Mouse (Mus musculus) adrenal gland, postnatal 36 days (tissue): ENCODE results near the gene Pam. TPM values are rescaled to one million over a fixed set of nuclear protein-coding genes. Genes with fewer than 3 reads are reported as not detected.
"Not testable (repeated sequence)": the region's sequence is repeated elsewhere in the genome, so short reads cannot be mapped to it uniquely, and the experiment has no call there.

Experiments used
- DNase-seq, 2 experiments: peaks; one replicate each; pipeline ENCODE4 v3.0.0; 2021; ENCODE audit warnings: mixed read lengths in 1 of 2
- total RNA-seq, 2 experiments: library from RNA; stranded (reverse); gene quantifications; 2 replicates each; pipeline ENCODE4 v1.2.3; 2021

Gene Pam
- total RNA-seq, 2 experiments from 2014 or later, result 379 to 391 TPM

DNA sequence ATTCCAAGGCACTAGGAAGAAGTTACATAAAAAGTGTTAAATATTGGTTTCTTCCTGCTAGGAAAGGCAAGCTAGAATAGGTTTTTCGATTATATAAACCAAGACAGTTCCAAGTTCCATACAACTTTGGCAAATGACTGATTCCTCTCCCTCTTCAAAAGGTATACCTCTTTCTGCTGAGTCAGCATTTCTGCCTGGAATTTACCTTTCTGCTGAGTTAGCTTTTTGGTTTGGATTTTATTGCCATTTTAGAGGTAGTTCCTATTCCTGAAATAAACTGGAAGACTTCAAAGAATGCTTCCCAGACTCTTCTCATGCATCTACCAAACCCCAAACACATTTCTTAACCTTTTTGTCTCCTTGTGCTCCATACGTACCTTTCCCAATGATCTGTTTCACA, 327.4 kb downstream of the Pam start:
- no peak for DNase-seq

DNA sequence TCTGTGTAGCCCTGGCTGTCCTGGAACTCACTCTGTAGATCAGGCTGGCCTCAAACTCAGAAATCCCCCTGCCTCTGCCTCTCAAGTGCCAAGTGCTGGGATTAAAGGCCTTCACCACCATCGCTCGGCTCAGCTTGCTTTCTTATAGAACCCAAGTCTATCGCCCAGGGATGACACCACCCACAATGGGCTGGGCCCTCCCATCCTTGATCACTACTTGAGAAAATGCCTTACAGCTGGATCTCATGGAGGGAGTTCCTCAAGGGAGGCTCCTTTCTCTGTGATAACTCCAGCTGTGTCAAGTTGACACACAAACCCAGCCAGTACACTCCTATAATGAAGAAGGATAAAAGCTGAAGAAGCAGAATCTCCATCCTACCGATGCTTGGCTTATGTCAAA, 329.7 kb downstream of the Pam start:
- DNase-seq, result not testable (repeated sequence)

DNA sequence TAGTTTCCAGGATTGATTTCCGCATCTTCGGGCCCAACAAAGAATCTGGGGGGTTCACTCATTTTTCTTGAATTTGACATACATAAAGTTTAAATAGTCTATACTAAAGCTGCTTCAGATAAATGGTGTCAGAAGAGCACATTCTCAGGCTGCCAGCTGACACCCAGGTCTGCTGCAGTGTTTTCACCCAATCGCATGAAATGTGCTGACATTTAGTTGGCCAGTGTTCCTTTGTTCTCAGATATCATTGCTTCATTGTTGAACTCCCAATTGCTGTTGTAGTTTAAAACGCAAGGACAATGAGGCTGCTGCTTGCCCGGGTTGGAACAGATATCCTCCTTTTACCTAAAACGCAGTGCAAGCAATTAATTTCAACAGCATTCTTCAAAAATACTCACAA, 334.0 kb downstream of the Pam start:
- no peak for DNase-seq

DNA sequence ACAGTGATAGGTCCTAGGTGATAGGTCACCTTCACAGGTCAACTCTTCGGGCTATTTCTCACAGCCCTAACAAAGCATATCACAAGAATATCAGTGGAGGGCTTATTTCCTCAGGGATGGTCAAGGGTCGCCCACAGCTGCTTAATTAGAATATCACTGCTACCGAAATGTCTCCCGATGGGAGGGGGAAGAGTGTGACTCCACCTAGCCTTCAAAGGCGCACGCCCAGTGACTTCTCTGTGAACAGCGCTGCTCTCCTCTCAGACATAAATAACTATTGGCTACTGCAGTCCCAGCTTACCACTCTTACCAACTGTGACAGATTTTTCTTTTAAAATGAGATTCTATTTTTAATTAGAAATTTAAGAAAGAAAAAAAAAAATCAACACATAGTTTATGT, 334.8 kb downstream of the Pam start:
- DNase-seq, result no peak

DNA sequence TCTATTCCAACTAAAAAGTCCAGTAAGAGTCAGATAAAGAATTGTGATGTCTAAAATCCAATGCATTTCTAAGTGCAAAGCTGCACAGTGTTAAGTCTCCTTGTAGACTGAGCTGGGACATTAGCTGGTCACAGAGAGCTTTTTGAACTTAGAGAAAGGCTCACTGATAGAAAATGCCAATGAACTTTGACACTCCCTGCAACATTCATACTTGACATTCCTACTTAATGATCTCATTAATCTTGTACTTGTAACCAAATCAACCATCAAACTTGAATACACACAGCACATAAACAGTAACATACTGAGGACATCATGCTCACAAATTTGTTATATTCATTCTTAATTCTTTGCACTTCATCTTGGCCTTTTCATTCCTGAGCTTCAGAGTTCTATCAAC, 335.6 kb downstream of the Pam start:
- no peak for DNase-seq

DNA sequence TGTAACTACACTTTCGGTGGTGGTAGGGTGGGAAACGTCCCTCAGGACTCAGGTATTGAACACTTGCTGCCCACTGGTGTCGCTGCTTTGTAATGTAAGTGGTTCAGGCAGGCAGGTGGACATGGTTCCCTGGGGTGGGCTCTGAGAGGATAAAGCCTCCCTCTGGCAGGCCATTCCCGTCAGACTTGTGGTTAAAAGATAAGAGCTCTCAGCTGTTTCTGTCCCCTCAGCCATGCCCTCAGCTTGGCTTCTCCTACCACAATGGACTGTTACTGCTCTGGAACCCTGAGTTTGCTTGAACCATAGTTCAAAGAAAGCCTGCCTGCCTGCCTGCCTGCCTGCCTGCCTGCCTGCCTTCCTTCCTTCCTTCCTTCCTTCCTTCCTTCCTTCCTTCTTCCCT, 341.1 kb downstream of the Pam start:
- DNase-seq, result no peak

DNA sequence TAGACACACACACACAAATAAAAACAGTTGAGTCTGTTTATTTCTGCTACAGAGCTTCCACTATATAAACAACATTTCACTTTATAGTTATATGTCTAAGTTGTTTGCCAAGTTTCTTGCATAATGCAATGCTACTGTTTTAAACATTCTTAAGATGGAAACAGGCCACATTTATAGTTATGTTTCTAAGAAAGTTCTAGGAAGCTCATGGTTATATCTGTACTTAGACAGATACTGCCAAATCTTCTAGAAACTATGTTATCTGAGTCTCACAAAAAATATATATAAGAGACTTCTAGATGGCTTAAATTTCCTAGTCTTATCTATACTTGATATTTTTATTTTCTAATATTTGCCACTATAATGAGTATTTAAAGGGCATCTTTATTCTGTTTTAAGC, 342.2 kb downstream of the Pam start:
- DNase-seq, result no peak

DNA sequence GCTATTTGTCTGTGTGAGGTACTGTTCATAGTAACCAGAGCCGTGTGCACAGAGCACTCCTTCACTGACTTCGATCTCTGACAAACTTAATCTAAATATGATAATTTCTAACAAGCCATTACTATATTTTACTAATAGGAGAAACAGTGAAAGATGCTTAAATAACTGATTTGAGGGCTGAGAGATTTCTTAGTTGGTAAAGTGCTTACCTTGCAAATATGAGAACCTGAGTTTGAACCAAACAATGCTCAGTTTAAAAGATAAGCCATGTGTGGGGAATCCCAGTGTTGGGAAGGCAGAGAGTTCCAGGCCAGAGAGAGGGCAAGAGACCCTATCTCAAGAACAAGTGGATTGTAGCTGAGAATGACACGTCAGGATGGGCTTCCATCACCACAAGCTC, 347.3 kb downstream of the Pam start:
- DNase-seq, result no peak

DNA sequence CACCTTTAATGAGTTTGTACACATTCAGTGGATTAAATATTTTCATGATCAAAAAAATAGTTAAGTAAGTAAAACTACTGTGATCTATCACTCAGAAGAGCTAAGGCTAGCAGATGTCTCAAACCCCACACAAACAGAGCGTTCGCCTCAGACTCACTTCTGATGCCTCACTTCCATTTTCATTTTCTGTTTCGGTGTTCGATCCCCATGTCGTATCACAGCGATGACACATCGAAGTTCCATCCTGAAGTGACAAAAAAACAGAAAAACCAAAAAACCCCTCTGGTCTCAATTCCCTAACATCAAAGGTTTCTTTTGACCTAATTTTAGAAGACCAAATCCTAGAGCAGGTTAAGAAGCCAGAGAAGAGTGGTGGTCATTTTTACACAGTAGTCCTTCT, 349.2 kb downstream of the Pam start:
- DNase-seq, result no peak

DNA sequence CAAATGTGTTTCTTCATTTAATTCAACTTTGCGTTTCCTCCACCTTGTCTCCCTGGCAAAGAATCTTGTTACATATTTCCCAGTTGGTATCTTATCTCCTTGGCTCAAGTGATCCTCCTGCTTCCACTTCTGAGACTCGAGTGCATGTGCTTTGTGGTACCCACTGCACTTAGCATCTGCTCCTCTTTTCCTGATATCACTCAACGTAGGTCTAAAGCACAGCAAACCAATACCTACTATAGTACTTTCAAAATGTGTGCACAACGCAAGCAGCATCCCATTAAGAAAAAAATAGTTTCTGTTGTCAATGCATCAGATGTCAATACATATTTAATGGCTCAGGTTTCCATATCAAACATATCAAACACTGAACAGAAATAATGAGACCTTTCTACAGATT, 349.7 kb downstream of the Pam start:
- DNase-seq, result no peak
